Mouse (Mus musculus) neutrophil, adult 5-6 weeks (primary cell): ENCODE data around the gene Gm11034. TPM values are rescaled to one million over a fixed set of nuclear protein-coding genes. Genes with fewer than 3 reads are reported as not detected.

Experiments
- ATAC-seq: fragments of 151-379, 151-347 bp; 2 replicates; pipeline ENCODE4 v1.8.0; 2017; ENCODE audit warnings: mild to moderate bottlenecking, moderate TSS enrichment; ENCODE audit not compliant: insufficient number of reproducible peaks, poor library complexity, low FRiP score, severe bottlenecking; ENCODE audit errors: extremely low read depth
- total RNA-seq: library from RNA; stranded (forward); fragments of 200-1000 nt; gene quantifications from 2 replicates; pipeline ENCODE4 v1.2.3, GENCODE M21; 2017

The Gm11034 gene
- total RNA-seq: not detected in 2 replicates

GRCm38 (mm10) chr8:72213536-72213935 lies at the start of gene Gm11034:
Gm11034 (minus strand) TSS chr8:72213636.
- no peak for ATAC-seq

GRCm38 (mm10) chr8:72262756-72263155 lies 49.3 kb upstream of the Gm11034 start:
- no peak for ATAC-seq

- ATAC-seq: no peak
These were observed 48.4 kb upstream of the Gm11034 start for GRCm38 (mm10) chr8:72261872-72262271.

GRCm38 (mm10) chr8:72261431-72261830 lies 48.0 kb upstream of the Gm11034 start:
- no peak for ATAC-seq

GRCm38 (mm10) chr8:72261019-72261418 lies 47.6 kb upstream of the Gm11034 start:
- peak; percentile 77 for ATAC-seq

- ATAC-seq: no peak
These were observed 47.1 kb upstream of the Gm11034 start for GRCm38 (mm10) chr8:72260585-72260984.

GRCm38 (mm10) chr8:72259862-72260261 lies 46.4 kb upstream of the Gm11034 start:
- ATAC-seq: no peak

- ATAC-seq: no peak
These were observed 44.4 kb upstream of the Gm11034 start for GRCm38 (mm10) chr8:72257902-72258238.

GRCm38 (mm10) chr8:72257171-72257901 lies 43.9 kb upstream of the Gm11034 start:
- ATAC-seq: no peak

GRCm38 (mm10) chr8:72244610-72245009 lies 31.2 kb upstream of the Gm11034 start:
- ATAC-seq: no peak

- no peak for ATAC-seq
These were observed 28.8 kb upstream of the Gm11034 start for GRCm38 (mm10) chr8:72242226-72242625.

- no peak for ATAC-seq
These were observed 27.5 kb upstream of the Gm11034 start for GRCm38 (mm10) chr8:72240951-72241350.

GRCm38 (mm10) chr8:72240403-72240763 lies 26.9 kb upstream of the Gm11034 start:
- no peak for ATAC-seq

- ATAC-seq: peak; percentile 84
These were observed 26.3 kb upstream of the Gm11034 start, which contains the start of gene Ap1m1 for GRCm38 (mm10) chr8:72239499-72240402. Ap1m1 (plus strand) TSS chr8:72240018.

GRCm38 (mm10) chr8:72222656-72223055 lies 9.2 kb upstream of the Gm11034 start:
- ATAC-seq: no peak

GRCm38 (mm10) chr8:72220758-72221157 lies 7.3 kb upstream of the Gm11034 start:
- no peak for ATAC-seq

GRCm38 (mm10) chr8:72219541-72220363 lies 6.3 kb upstream of the Gm11034 start, which contains the start of gene Fam32a:
Fam32a (plus strand) TSS chr8:72219730.
- peak; percentile 93 for ATAC-seq

GRCm38 (mm10) chr8:72218781-72219540 lies 5.5 kb upstream of the Gm11034 start:
- ATAC-seq: no peak
